ENCODE assay signal across 8 mouse cellular contexts in the genomic region with DNA sequence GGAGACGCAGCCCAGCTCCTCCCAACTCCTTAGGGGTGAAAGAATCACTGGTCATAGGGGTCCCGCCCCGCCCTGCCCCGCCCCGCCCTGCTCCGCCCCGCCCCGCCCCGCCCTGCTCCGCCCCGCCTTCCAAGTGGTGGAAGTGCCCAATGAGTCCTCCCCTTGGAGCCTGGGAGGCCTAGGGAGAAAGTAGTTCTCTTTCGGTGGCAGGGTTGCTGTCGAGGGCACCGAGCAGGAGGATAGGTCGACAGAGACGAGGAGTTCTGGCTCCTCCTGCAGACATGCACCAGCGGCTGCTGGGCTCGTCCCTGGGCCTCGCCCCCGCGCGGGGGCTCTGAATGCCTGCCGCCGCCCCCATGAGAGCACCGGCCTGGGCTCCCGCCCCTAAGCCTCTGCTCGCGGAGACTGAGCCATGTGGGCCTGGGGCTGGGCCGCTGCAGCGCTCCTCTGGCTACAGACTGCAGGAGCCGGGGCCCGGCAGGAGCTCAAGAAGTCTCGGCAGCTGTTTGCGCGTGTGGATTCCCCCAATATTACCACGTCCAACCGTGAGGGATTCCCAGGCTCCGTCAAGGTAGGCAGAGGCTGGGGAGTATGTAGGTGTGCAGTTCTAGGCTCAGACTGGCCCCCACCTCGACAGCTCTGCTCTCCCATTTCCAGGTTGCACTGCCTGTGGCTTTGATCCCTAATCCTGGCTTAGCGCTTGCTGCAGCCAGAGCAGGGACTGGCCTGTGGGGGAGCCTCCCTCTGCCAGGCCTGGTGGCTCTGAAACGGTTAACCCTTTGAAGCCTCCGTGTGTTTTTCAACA. TPM values are rescaled to one million over a fixed set of nuclear protein-coding genes. Genes with fewer than 3 reads are reported as not detected.
DNase-seq lines count a peak whose midpoint lies in the region; ATAC-seq and TF ChIP-seq lines count a peak whose summit lies in the region.

Gene C1qtnf12 (plus strand): TSS at position 152 of the 805 bp plus-strand sequence.

- intact Hi-C loops in heart, postnatal 14 days (cut with DNase I) = loop anchor here (5.0 kb wide), 1 partner anchor 70 kb away; no protein-coding TSS in a partner anchor

- no peaks in the 10 kb centered on the region for H3K27me3 ChIP-seq in E14TG2a.4 (ENCODE audit: insufficient read depth, low read length)
- H3K27me3 ChIP-seq in forebrain, embryonic 15.5 days = no peaks in the 10 kb centered on the region
- no peaks in the 10 kb centered on the region for H3K27me3 ChIP-seq in lung, embryonic 15.5 days

- H3K9me3 ChIP-seq in E14TG2a.4 (ENCODE audit: low read length) = no peaks in the 10 kb centered on the region
- H3K9me3 ChIP-seq in forebrain, embryonic 15.5 days = no peaks in the 10 kb centered on the region
- no peaks in the 10 kb centered on the region for H3K9me3 ChIP-seq in lung, embryonic 15.5 days

- TF ChIP-seq POLR2A in olfactory bulb, adult 2 months (IDR thresholded peaks at IDR 0.05; ENCODE audit: insufficient read depth, low read depth, low read length) = no peak

- H3K9ac ChIP-seq in forebrain, embryonic 15.5 days (replicated peaks) = peak within 1 kb of the TSS; percentile 53
- H3K9ac ChIP-seq in lung, embryonic 15.5 days = peak within 1 kb of the TSS; percentile 53

- peak; percentile 59 for ATAC-seq in forebrain, embryonic 15.5 days (replicated peaks)
- peak; percentile 86 for ATAC-seq in lung, embryonic 15.5 days (ENCODE audit: borderline replicate concordance, extremely low read depth, low FRiP score, low TSS enrichment)

- H3K4me1 ChIP-seq in E14TG2a.4 (replicated peaks; ENCODE audit: low read depth, low read length) = peaks cover 30% of the 10 kb centered on the region
- peaks cover 13% of the 10 kb centered on the region for H3K4me1 ChIP-seq in forebrain, embryonic 15.5 days
- H3K4me1 ChIP-seq in lung, embryonic 15.5 days = peaks cover 21% of the 10 kb centered on the region
- H3K4me1 ChIP-seq in olfactory bulb, adult 2 months (ENCODE audit: control insufficient read depth, insufficient read depth, low read length) = peaks cover 10% of the 10 kb centered on the region

- DNase-seq in brain, adult 2 months (ENCODE audit: low read depth, low spot score) = peak; percentile 48
- DNase-seq in heart, postnatal 14 days = peak; percentile 26 to 45
- DNase-seq in kidney, postnatal 4 days = peak; percentile 69 to 81
- DNase-seq in urinary bladder, postnatal 25 days (ENCODE audit: low spot score) = peak; percentile 24

- peaks cover 63% of the 10 kb centered on the region for H3K36me3 ChIP-seq in E14TG2a.4 (ENCODE audit: insufficient read depth, low read length)
- H3K36me3 ChIP-seq in forebrain, embryonic 15.5 days = peaks cover 36% of the 10 kb centered on the region
- H3K36me3 ChIP-seq in lung, embryonic 15.5 days = peaks cover 32% of the 10 kb centered on the region

- H3K4me2 ChIP-seq in forebrain, embryonic 15.5 days (replicated peaks) = peak within 1 kb of the TSS; percentile 70
- peak within 1 kb of the TSS; percentile 83 for H3K4me2 ChIP-seq in lung, embryonic 15.5 days

- H3K4me3 ChIP-seq in E14TG2a.4 (replicated peaks; ENCODE audit: low read length) = peak within 1 kb of the TSS; percentile 72
- H3K4me3 ChIP-seq in forebrain, embryonic 15.5 days = peak within 1 kb of the TSS; percentile 39
- H3K4me3 ChIP-seq in lung, embryonic 15.5 days = peak within 1 kb of the TSS; percentile 49
- H3K4me3 ChIP-seq in olfactory bulb, adult 2 months (ENCODE audit: insufficient read depth, low read depth, low read length) = peak within 1 kb of the TSS; percentile 45

- no peak for TF ChIP-seq CTCF in E14TG2a.4 (conservative IDR thresholded peaks at IDR 0.05; ENCODE audit: low read length)
- TF ChIP-seq CTCF in olfactory bulb, adult 2 months (IDR thresholded peaks at IDR 0.05; ENCODE audit: insufficient read depth, low read depth, low read length) = no peak

- under 1% methylated on average over 41 of the region's 42 CpGs for WGBS in forebrain, embryonic 15.5 days
- WGBS in lung, embryonic 15.5 days = under 1% methylated on average over 39 of the region's 42 CpGs
- 3% methylated on average over 42 of the region's 42 CpGs for WGBS in olfactory bulb, adult 2 months

- no peak within 1 kb of the TSS for H3K27ac ChIP-seq in forebrain, embryonic 15.5 days (replicated peaks)
- peak within 1 kb of the TSS; percentile 18 for H3K27ac ChIP-seq in lung, embryonic 15.5 days
- H3K27ac ChIP-seq in olfactory bulb, adult 2 months (ENCODE audit: insufficient read depth, low read depth, low read length) = no peak within 1 kb of the TSS

RNA-seq across cellular contexts. Expression of gene C1qtnf12, which starts in this region (rescaled TPM):
- polyA plus RNA-seq in forebrain, embryonic 15.5 days (2015; fragmentation: Nextera tagmentation; extraction: Ambion mirVana) = 7.4 and 9.0 TPM in 2 replicates
- 10 to 100 TPM; 14.0 to 17.9 TPM for total RNA-seq in heart, postnatal 14 days (2021)
- polyA plus RNA-seq in lung, embryonic 15.5 days (2015; fragmentation: Nextera tagmentation; extraction: Ambion mirVana) = 39.3 and 45.0 TPM in 2 replicates
- not detected in 2 replicates for polyA plus RNA-seq in olfactory bulb, adult 2 months (2012; ENCODE audit: insufficient read depth, insufficient read length, low replicate concordance, missing spikeins)

Comparison
In these comparisons a context has a peak if more than half of its experiments do, and no peak if none do; other contexts are left out.
1. DNase-seq: peak in every context shown above with its lines; median percentile 75 in kidney, postnatal 4 days; 48 in brain, adult 2 months; 36 in heart, postnatal 14 days; 24 in urinary bladder, postnatal 25 days.